Mouse (Mus musculus): ENCODE measurements around the gene Clrn3. TPM values are rescaled to one million over a fixed set of nuclear protein-coding genes. Genes with fewer than 3 reads are reported as not detected.
A peak's percentile ranks its signal among the peaks of the same experiment; 100 is the strongest.
"Not testable (repeated sequence)": the region's sequence is repeated elsewhere in the genome, so short reads cannot be mapped to it uniquely, and the experiment has no call there.

The Clrn3 gene
- total RNA-seq, 2 experiments from 2014 or later, result not detected

GRCm38 (mm10) chr7:135537948-135538741 lies 9.7 kb upstream of the Clrn3 start:
- peak; percentile 48 for DNase-seq

DNA sequence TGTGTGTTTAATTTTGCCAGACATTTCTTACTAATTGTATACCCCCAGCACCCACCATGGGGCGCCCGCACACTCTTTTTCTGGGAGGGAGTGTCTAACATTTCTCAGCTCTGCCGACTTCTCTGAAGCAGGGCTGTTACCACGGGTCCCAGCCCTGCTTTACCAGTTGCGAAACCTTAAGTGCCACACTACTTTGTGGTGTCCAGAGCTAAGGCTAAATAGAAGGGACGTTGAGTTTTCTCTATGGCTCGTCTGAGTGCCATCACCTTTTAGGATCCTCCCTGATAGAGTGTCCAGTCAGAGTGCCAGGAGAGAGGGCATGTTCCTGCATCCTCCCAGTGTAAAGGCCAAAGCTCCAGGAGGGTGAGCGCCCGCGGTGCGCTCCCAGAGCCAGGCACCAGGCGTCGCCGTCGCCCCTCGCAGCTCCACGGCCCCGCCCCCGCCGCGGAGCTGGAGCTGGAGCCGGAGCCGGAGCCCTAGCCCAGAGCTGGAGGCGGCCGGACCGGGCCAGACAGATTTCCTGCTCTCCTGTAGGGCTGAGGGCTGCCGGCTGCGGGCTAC lies 9.0 kb upstream of the Clrn3 start, which contains the start of gene Ptpre:
TSS of gene Ptpre (plus strand) at position 141 of the 561 bp plus-strand sequence.
- intact Hi-C loops (cut with DNase I; ENCODE audit: low total_unique reads), result loop anchor here (2.0 to 10.0 kb wide), 2 partner anchors 89 to 197 kb away; no protein-coding TSS in a partner anchor
- DNase-seq, result peak; percentile 89

More at GRCm38 (mm10) chr7:135537948-135538741, 9.7 kb upstream of the Clrn3 start:
- intact Hi-C loops (cut with DNase I; ENCODE audit: low total_unique reads), result loop anchor here (2.0 to 10.0 kb wide), 2 partner anchors 89 to 197 kb away; no protein-coding TSS in a partner anchor

DNA sequence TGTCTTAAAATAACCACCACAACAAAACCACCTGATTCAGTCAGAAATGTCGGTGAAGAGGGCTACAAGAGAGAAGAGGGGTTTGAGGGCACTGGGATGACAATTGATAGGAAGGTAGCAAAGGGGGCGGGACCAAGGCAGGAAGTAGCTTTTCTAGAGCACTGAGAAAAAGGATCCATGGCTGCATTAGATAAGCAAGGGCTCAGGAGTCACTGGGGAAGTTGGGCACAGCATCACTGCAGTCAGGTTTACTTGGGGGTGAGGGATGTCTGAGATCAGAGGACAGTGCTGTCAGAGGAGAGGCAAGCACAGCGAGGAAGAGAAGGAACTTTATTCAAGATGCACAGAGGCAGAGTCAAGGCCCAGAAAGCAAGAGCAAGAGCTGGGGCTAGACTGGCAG lies 7.5 kb upstream of the Clrn3 start:
- intact Hi-C loops (cut with DNase I; ENCODE audit: low total_unique reads), result loop anchor here (2.0 to 10.0 kb wide), 2 partner anchors 91 to 199 kb away; no protein-coding TSS in a partner anchor
- DNase-seq, result no peak

DNA sequence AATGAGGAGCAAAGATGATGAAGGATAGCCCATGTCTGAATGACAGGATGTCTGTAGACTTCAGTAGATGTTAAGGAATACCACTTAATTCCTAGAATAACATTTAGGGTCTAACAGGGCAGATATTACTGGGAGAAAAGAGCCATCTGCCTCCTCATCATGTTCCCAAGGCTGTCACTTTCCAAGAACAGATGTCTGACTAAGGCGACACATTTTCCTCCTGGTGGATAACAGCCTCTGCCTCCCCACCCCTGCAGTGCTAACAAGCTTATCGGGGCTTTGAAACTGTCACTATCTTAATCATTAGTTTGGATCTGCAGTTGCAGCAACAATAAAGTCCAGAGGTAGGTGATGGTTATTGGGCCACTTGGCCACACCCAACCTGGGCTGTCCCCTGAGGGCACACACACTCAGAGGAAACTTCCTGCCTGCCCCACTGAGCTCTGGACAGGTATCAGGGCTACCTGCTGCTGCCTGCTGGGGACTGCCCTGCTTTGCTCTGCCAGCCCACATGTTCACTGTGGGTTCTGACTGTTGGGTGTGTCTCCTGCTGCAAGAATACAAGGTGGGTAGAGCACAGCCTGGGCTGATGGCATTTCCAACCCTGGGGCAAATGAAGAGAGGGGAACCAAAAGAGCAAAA lies 6.2 kb upstream of the Clrn3 start:
- intact Hi-C loops (cut with DNase I; ENCODE audit: low total_unique reads), result loop anchor here (10.0 kb wide), 1 partner anchor 200 kb away; no protein-coding TSS in a partner anchor
- no peak for DNase-seq

- DNase-seq, result no peak
- intact Hi-C loops (cut with DNase I; ENCODE audit: low total_unique reads), result no loop called here
Observed at GRCm38 (mm10) chr7:135529068-135529467, 614 bp upstream of the Clrn3 start.

DNA sequence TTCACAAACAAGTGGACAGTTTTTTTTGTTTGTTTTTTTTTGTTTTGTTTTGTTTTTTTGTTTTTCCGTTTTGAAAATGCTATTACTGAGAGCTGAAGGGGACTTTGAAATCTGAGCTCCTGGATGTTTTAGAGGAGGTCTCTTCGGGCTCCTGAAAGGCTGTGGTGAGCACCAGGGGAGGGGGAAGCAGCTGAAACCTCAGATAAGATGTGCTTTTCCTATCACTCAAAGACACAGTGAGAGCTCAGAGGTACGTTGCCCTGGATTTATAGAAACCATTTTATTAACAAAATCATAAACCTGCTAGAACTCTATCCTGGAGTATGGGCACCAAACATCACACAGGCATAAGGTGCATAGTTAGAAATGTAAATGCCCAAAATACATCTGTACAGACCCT lies 1.3 kb downstream of the Clrn3 start:
- intact Hi-C loops (cut with DNase I; ENCODE audit: low total_unique reads), result no loop called here
- DNase-seq, result no peak

- DNase-seq, result no peak
- intact Hi-C loops (cut with DNase I; ENCODE audit: low total_unique reads), result no loop called here
Observed at GRCm38 (mm10) chr7:135526574-135527152, 1.8 kb downstream of the Clrn3 start.

GRCm38 (mm10) chr7:135524424-135524967 lies 4.0 kb downstream of the Clrn3 start:
- no peak for DNase-seq
- intact Hi-C loops (cut with DNase I; ENCODE audit: low total_unique reads), result no loop called here

DNA sequence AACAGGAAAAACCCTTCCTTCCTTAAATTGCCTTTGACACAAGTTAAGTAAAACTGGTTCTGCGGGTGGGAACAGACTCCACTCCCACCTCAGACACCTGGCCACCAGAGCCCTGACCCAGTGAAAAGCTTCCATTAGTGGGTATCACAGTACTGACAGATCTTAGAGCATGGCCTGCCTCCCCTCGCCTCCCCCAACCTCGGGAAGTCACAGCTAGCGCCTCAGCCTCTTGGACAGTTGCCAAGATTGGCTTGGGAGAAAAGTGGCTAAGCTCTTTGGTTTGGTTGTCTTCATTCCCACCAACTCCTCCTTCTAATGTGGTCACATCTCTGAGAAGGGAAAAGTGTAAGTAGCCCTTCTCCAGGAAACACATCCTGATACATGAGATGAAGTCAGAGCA lies 4.5 kb downstream of the Clrn3 start:
- intact Hi-C loops (cut with DNase I; ENCODE audit: low total_unique reads), result no loop called here
- no peak for DNase-seq

DNA sequence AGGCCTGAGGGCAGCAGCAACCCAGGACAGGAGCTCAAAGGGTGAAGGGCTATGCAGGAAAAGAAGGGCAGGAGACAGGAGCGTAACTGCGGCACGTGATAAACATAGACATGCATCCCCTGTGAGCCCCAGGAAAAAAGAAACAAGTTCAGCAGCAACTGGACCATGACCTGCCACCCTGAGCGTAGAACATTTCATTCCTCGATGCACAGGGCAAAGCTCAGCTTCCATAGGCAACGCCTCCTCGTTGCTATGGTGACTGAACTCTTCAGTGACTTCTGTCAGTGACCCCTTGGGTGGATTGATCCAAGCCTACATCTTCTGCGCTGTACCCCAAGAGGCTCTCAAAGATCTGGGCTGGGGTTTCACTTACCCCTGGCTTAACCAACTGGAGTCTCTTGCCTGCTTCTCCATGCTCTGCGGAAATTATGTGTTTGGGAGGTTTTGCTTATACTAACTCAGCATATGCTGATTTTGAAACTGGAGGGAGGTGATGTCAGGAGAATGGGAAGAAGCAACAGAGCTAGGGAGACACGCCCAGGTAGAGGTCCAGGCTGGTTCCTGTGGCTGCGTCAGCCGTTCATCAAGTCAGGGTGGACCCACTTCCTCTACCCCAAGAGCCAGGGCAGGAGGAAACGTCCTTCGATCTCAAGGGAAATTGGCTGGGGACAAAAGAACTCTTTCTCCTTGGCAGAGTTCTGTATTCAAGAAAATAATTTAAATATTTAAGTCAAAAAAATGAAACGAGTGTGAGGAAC lies 6.5 kb downstream of the Clrn3 start:
- no peak for DNase-seq
- intact Hi-C loops (cut with DNase I; ENCODE audit: low total_unique reads), result no loop called here

DNA sequence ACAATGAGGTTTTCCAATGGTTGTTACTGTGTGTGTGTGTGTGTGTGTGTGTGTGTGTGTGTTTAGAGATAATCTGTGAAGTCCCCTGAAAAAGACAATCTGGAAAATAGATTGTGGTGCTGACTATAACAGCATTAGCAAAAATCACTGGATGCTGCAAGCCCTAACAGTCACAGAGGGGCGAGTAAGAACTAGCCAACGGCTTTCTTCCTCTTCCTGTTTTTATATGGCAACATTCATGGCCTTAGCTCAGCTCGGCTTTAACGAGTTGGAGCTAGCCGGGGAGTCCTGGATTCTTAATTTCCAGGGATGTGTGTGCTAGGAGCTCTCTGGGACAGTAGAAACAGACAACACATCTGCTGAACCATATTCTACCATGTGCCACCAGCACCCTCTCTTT lies 8.2 kb downstream of the Clrn3 start:
- DNase-seq, result no peak
- intact Hi-C loops (cut with DNase I; ENCODE audit: low total_unique reads), result no loop called here

DNA sequence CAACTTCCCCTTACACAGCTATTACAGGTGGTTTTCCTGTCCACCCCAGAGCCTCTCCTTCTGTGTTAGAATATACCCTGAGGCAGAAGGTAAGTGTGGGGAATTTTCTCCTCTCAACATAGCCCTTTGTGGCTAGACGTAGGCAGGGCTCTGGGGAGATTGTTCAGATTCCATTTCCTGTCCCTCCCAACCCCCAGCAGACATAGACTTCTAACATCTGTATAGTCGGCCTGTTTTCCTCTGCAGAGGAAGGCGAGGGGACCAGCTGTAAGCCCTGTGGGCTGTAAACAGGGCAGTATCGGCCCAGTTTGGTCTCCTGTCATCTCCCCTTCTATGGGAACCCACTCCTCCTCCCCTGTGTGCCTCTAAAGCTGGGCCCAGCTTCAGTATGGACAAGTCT lies 11.3 kb downstream of the Clrn3 start:
- no peak for DNase-seq
- intact Hi-C loops (cut with DNase I; ENCODE audit: low total_unique reads), result no loop called here

GRCm38 (mm10) chr7:135511723-135512122 lies 16.7 kb downstream of the Clrn3 start:
- intact Hi-C loops (cut with DNase I; ENCODE audit: low total_unique reads), result no loop called here
- DNase-seq, result no peak

DNA sequence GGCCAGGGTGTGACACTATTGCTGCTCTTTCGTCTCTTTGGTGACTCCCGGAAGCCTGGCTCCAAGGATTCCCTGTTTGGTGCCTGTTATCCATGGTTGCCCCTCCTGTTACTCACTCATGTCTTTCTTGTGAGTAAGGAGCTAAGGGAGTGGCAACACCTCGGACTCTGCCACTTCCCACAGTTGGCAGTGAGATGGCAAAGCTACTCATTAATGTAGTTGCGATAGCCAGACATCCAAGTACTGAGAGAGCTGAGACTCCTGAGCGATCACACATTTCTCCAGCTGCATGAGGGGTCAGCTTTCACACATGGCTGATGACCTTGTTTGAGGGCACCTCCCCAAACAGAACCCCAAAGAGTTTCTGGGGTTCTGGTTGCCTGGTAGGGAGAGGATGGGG lies 18.0 kb downstream of the Clrn3 start:
- intact Hi-C loops (cut with DNase I; ENCODE audit: low total_unique reads), result no loop called here
- DNase-seq, result no peak

DNA sequence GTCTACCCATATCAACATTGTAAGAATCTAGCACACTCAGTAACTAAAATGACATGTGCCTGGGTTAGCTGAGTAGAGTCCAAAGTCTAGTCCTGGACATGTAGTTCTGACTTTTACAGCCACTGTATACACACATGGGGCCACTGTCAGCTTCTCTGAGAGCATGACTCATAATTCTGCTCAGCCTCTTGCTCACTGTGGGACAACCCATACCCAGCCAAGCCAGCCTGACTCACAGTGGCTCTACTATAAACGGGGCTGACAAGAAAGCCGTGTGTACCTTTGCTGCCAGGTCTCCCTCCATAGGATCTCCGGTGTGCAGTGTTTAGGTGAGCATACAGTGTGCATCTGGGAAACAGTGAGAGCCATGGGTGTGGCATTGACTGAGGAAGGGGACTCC lies 19.2 kb downstream of the Clrn3 start:
- no peak for DNase-seq
- intact Hi-C loops (cut with DNase I; ENCODE audit: low total_unique reads), result no loop called here

DNA sequence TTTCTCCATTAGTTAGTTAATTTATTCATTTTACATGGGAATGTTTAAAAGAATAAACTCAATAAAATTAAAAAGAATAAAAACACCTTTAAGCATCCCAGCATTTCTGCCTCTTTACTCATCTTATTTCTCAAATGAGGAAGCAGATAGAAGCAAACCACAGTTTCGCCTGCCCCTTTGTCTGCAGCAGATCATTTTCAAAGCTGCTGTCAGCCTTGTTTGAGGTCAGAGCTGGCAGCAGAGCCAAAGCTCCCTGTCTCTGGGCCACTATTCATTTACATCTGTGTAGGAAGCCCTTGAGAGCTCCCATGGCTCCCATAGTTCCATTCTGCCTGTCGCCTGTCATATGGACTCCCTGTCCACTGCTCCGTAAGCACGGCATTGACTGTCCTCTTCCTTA lies 19.9 kb downstream of the Clrn3 start:
- intact Hi-C loops (cut with DNase I; ENCODE audit: low total_unique reads), result no loop called here
- DNase-seq, result no peak

DNA sequence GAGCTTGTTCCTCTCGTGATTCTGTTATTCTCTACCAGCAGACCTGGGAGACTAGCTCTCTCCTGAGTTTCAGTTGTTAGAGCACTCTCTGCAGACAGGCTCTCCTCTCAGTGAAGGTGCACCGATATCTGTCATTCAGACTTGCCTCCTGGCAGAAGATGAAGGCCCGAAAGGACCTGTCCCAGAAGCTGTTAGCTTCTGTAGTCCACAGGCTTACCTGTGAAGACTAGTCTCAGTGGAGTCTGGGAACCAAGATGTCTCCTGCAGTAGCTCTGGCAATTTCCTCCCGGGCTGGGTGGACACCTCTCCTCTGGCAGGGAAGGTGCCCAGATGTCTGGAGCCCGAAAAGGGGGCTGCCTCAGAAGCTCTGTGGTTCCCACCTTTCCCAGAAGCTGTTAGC lies 21.9 kb downstream of the Clrn3 start:
- DNase-seq; intact Hi-C loops (cut with DNase I; ENCODE audit: low total_unique reads): not testable (repeated sequence)

- no peak for DNase-seq
- intact Hi-C loops (cut with DNase I; ENCODE audit: low total_unique reads), result no loop called here
Observed at GRCm38 (mm10) chr7:135499403-135499802, 29.1 kb downstream of the Clrn3 start.

DNA sequence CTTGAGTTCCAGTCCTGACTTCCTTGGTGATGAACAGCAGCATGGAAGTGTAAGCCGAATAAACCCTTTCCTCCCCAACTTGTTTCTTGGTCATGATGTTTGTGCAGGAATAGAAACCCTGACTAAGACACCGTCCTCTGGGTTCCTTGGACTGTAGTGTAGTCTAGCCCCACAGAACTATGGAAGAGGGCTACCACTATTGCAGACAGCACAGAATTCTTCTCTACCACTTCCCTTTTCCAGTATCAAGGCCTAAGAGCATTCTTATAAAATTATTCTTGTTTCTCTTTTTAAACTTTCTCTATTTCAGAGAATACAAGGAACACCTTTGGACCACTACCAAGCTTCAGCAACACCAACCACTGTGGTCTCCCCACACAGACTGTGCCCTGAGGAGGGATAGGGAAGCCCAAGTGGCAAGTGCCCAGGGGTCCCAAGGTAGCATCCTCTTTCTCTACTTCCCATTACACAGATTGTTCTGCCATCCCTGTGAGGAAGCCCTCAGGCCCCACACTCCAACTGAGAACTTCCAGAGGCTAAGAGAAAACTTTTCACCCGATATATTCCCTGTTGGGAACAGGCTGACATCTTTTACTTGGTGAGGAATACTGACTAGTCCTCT lies 29.8 kb downstream of the Clrn3 start:
- intact Hi-C loops (cut with DNase I; ENCODE audit: low total_unique reads), result no loop called here
- DNase-seq, result no peak
